Mouse (Mus musculus): ENCODE measurements at regions not wholly inside any gene's neighbourhood (a gene's known extent, or its start where the extent isn't known, plus 50 kb on each side); places are given as distances from the start of the nearest gene placed in this dataset.
A peak's percentile ranks its signal among the peaks of the same experiment; 100 is the strongest.

DNA sequence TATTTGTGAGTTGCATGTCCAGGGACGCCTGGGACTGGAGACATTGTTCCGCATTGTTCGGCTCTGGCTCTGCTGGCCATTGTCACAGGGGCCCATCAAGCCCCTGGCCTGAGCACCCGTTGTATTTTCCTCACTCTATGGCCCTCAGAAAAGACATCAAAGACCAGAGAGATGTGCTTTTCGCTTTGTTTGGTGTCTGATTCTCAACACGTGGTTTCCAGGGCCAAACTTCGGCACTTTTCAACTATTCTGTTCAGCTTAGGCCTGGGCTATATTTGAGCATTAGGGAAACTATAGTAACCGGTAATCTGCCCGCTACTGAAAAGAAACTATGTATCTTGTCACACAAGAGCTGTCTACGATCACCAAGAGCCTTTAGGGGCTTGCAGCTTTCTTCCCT, 257.1 kb upstream of the Irx3 start:
- Histone ChIP-seq H3K9me3 (replicated peaks; ENCODE audit: control insufficient read depth, low read length) (peaks cover 1% of the 10 kb centered on the region), H3K27me3 (ENCODE audit: control insufficient read depth, insufficient read depth, low read length) (no peaks in the 10 kb centered on the region; the same call in 1 of the 2 replicates), H3K27ac (ENCODE audit: low read length) (no peak overlapping the region), H3K36me3 (ENCODE audit: control insufficient read depth, insufficient read depth) (no peaks in the 10 kb centered on the region), H3K4me3 (ENCODE audit: low read length) (no peak overlapping the region), H3K9ac (ENCODE audit: low read length) (no peak overlapping the region), H3K4me2 (ENCODE audit: low read depth, low read length) (no peak overlapping the region), H3K4me1 (ENCODE audit: control insufficient read depth, insufficient read depth, low read length) (no peaks in the 10 kb centered on the region)
- 72% methylated on average over 10 of the region's 10 CpGs for WGBS
- ATAC-seq (replicated peaks; ENCODE audit: extremely low read depth, insufficient read depth, low FRiP score), result no peak

GRCm38 (mm10) chr8:92057857-92058256, 256.0 kb upstream of the Irx3 start:
- no peaks in the 10 kb centered on the region; the same call in 1 of the 2 replicates for H3K27me3 ChIP-seq (ENCODE audit: control insufficient read depth, insufficient read depth, low read length)
- WGBS, result 62% methylated on average over 8 of the region's 8 CpGs
- peaks cover 6% of the 10 kb centered on the region for H3K9me3 ChIP-seq (replicated peaks; ENCODE audit: control insufficient read depth, low read length)

DNA sequence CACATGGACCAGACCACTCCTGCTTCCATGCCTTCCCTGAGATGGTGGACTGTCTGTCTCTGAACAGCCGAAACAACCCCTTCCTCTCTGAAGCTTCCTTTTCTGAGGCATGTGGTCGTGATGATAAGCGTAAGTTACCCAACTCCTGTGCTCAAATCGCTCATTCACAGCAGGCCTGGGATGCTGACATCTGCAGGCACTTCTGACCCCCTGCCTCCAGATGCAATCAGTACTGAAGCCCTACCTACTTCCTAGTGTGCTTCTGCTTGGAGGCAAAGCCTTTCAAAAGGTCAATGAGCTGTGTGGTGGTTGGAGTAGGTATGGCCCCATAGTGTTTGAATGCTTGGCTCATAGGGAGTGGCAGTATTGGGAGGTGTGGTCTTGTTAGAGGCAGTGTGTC, 253.7 kb upstream of the Irx3 start:
- 72% methylated on average over 4 of the region's 4 CpGs for WGBS
- ATAC-seq (replicated peaks; ENCODE audit: extremely low read depth, insufficient read depth, low FRiP score), result no peak
- Histone ChIP-seq H3K4me1 (ENCODE audit: control insufficient read depth, insufficient read depth, low read length) (no peaks in the 10 kb centered on the region), H3K4me3 (ENCODE audit: low read length) (no peak overlapping the region), H3K4me2 (ENCODE audit: low read depth, low read length) (no peak overlapping the region), H3K9me3 (replicated peaks; ENCODE audit: control insufficient read depth, low read length) (peaks cover 6% of the 10 kb centered on the region), H3K27ac (ENCODE audit: low read length) (no peak overlapping the region), H3K27me3 (ENCODE audit: control insufficient read depth, insufficient read depth, low read length) (no peaks in the 10 kb centered on the region; the same call in 1 of the 2 replicates), H3K36me3 (ENCODE audit: control insufficient read depth, insufficient read depth) (no peaks in the 10 kb centered on the region), H3K9ac (ENCODE audit: low read length) (no peak overlapping the region)

More at GRCm38 (mm10) chr8:92057857-92058256, 256.0 kb upstream of the Irx3 start:
- ATAC-seq (replicated peaks; ENCODE audit: extremely low read depth, insufficient read depth, low FRiP score), result no peak
- Histone ChIP-seq H3K4me1 (ENCODE audit: control insufficient read depth, insufficient read depth, low read length) (no peaks in the 10 kb centered on the region), H3K9ac (ENCODE audit: low read length) (no peak overlapping the region), H3K27ac (ENCODE audit: low read length) (no peak overlapping the region), H3K4me2 (ENCODE audit: low read depth, low read length) (no peak overlapping the region), H3K4me3 (ENCODE audit: low read length) (no peak overlapping the region), H3K36me3 (ENCODE audit: control insufficient read depth, insufficient read depth) (no peaks in the 10 kb centered on the region)

DNA sequence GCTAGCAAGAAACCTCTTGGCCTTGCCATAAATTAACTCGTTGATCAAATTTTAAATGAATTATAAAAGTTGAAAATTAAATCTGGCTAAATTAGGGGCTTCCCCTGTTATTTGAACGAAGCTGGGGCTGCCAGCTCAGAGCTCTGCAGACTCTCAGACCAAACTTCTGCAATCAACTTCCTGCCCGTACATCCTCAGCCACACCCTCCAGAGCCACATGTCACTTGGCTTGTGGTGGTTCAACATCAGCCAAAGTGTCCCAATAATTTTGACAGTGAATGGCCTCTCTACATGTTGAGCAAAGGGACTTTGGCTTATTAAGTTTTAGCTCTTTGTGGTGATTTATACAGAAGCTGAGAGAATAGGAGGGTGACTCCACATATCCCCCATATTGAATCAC, 242.8 kb upstream of the Irx3 start:
- Histone ChIP-seq H3K4me1 (ENCODE audit: control insufficient read depth, insufficient read depth, low read length) (no peaks in the 10 kb centered on the region), H3K9ac (ENCODE audit: low read length) (no peak overlapping the region), H3K36me3 (ENCODE audit: control insufficient read depth, insufficient read depth) (no peaks in the 10 kb centered on the region), H3K4me3 (ENCODE audit: low read length) (no peak overlapping the region), H3K4me2 (ENCODE audit: low read depth, low read length) (no peak overlapping the region), H3K9me3 (replicated peaks; ENCODE audit: control insufficient read depth, low read length) (peaks cover 4% of the 10 kb centered on the region; the same call in 1 of the 2 replicates), H3K27ac (ENCODE audit: low read length) (no peak overlapping the region), H3K27me3 (ENCODE audit: control insufficient read depth, insufficient read depth, low read length) (0 out of 2 replicates have a peak, but pooled peaks cover 2% of the 10 kb centered on the region)
- WGBS, result 71% methylated on average over 3 of the region's 3 CpGs
- ATAC-seq (replicated peaks; ENCODE audit: extremely low read depth, insufficient read depth, low FRiP score), result no peak

GRCm38 (mm10) chr8:92042951-92043350, 241.1 kb upstream of the Irx3 start:
- Histone ChIP-seq H3K36me3 (ENCODE audit: control insufficient read depth, insufficient read depth) (no peaks in the 10 kb centered on the region), H3K4me2 (ENCODE audit: low read depth, low read length) (no peak overlapping the region), H3K27me3 (ENCODE audit: control insufficient read depth, insufficient read depth, low read length) (0 out of 2 replicates have a peak, but pooled peaks cover 2% of the 10 kb centered on the region), H3K9me3 (replicated peaks; ENCODE audit: control insufficient read depth, low read length) (peaks cover 4% of the 10 kb centered on the region; the same call in 1 of the 2 replicates), H3K4me1 (ENCODE audit: control insufficient read depth, insufficient read depth, low read length) (no peaks in the 10 kb centered on the region), H3K4me3 (ENCODE audit: low read length) (no peak overlapping the region), H3K9ac (ENCODE audit: low read length) (no peak overlapping the region), H3K27ac (ENCODE audit: low read length) (no peak overlapping the region)
- 32% methylated on average over 6 of the region's 6 CpGs for WGBS
- ATAC-seq (replicated peaks; ENCODE audit: extremely low read depth, insufficient read depth, low FRiP score), result no peak

GRCm38 (mm10) chr8:92029954-92030353, 228.1 kb upstream of the Irx3 start:
- no peak for ATAC-seq (replicated peaks; ENCODE audit: extremely low read depth, insufficient read depth, low FRiP score)
- Histone ChIP-seq H3K4me2 (ENCODE audit: low read depth, low read length) (no peak overlapping the region), H3K27me3 (ENCODE audit: control insufficient read depth, insufficient read depth, low read length) (no peaks in the 10 kb centered on the region; the same call in 1 of the 2 replicates), H3K9me3 (replicated peaks; ENCODE audit: control insufficient read depth, low read length) (no peaks in the 10 kb centered on the region), H3K4me1 (ENCODE audit: control insufficient read depth, insufficient read depth, low read length) (no peaks in the 10 kb centered on the region), H3K27ac (ENCODE audit: low read length) (no peak overlapping the region), H3K4me3 (ENCODE audit: low read length) (no peak overlapping the region), H3K9ac (ENCODE audit: low read length) (no peak overlapping the region), H3K36me3 (ENCODE audit: control insufficient read depth, insufficient read depth) (no peaks in the 10 kb centered on the region)
- WGBS, result 50% methylated on average over 9 of the region's 9 CpGs

DNA sequence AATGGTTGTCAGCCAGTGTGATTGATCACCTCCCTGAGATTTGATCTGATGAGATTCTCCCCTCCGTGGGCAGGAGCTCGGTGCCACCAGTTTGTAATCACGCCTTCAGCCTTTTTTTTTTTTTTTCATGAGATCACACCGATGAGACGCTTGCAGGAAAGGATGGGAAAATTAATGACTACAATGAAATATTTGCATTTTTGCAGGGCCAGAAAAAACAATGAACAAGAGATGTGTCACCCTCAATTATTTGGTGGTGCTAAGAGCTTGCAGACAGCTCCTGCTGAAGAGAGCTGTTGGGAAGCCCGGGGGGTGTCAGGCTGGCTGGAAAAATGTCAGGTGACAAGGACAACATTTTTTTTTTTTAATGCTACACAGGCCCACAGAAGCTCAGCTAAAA, 227.6 kb upstream of the Irx3 start:
- no peak overlapping the region for H3K27ac ChIP-seq (ENCODE audit: low read length)
- no peaks in the 10 kb centered on the region for H3K4me1 ChIP-seq (ENCODE audit: control insufficient read depth, insufficient read depth, low read length)
- no peak overlapping the region for H3K4me3 ChIP-seq (ENCODE audit: low read length)
- H3K9me3 ChIP-seq (replicated peaks; ENCODE audit: control insufficient read depth, low read length), result no peaks in the 10 kb centered on the region
- no peak for ATAC-seq (replicated peaks; ENCODE audit: extremely low read depth, insufficient read depth, low FRiP score)
- no peak overlapping the region for H3K4me2 ChIP-seq (ENCODE audit: low read depth, low read length)
- H3K27me3 ChIP-seq (ENCODE audit: control insufficient read depth, insufficient read depth, low read length), result no peaks in the 10 kb centered on the region; the same call in 1 of the 2 replicates
- H3K36me3 ChIP-seq (ENCODE audit: control insufficient read depth, insufficient read depth), result no peaks in the 10 kb centered on the region
- H3K9ac ChIP-seq (ENCODE audit: low read length), result no peak overlapping the region
- 43% methylated on average over 6 of the region's 6 CpGs for WGBS

- no peak overlapping the region for H3K9ac ChIP-seq (ENCODE audit: low read length)
- no peak for ATAC-seq (replicated peaks; ENCODE audit: extremely low read depth, insufficient read depth, low FRiP score)
- H3K36me3 ChIP-seq (ENCODE audit: control insufficient read depth, insufficient read depth), result no peaks in the 10 kb centered on the region
- no peak overlapping the region for H3K4me3 ChIP-seq (ENCODE audit: low read length)
- H3K4me1 ChIP-seq (ENCODE audit: control insufficient read depth, insufficient read depth, low read length), result peaks cover 8% of the 10 kb centered on the region
- H3K4me2 ChIP-seq (ENCODE audit: low read depth, low read length), result no peak overlapping the region
- no peaks in the 10 kb centered on the region for H3K9me3 ChIP-seq (replicated peaks; ENCODE audit: control insufficient read depth, low read length)
- H3K27me3 ChIP-seq (ENCODE audit: control insufficient read depth, insufficient read depth, low read length), result peaks cover 4% of the 10 kb centered on the region
- 25% methylated on average over 6 of the region's 6 CpGs for WGBS
- H3K27ac ChIP-seq (ENCODE audit: low read length), result no peak overlapping the region
Observed at GRCm38 (mm10) chr8:92028308-92028707, 226.4 kb upstream of the Irx3 start.

DNA sequence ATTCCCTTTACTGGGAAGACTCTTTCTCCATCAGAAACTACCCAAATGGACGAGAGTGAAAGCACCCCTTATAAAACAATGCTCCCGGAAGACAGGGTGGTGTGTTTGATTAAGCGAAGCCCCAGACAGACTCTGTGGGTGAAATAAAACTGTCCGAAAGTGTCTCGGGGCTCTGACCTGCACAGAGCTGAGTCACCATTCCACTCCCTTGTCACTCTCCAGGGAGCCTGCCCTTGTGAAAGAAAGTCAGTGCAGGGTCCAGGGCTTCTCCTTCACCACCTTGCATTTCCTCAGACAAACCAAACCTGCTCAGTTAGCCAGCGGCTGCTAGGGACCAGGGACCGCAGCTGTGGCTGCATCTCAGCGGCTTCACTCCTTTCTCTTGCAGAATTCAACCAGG, 222.3 kb upstream of the Irx3 start:
- Histone ChIP-seq H3K27me3 (ENCODE audit: control insufficient read depth, insufficient read depth, low read length) (peaks cover 8% of the 10 kb centered on the region), H3K4me2 (ENCODE audit: low read depth, low read length) (peak overlapping the region; percentile 53), H3K36me3 (ENCODE audit: control insufficient read depth, insufficient read depth) (no peaks in the 10 kb centered on the region), H3K4me3 (ENCODE audit: low read length) (peak overlapping the region; percentile 16), H3K9me3 (replicated peaks; ENCODE audit: control insufficient read depth, low read length) (no peaks in the 10 kb centered on the region), H3K4me1 (ENCODE audit: control insufficient read depth, insufficient read depth, low read length) (peaks cover 8% of the 10 kb centered on the region), H3K27ac (ENCODE audit: low read length) (no peak overlapping the region), H3K9ac (ENCODE audit: low read length) (peak overlapping the region; percentile 55)
- whole genome bisulfite sequencing, result 17% methylated on average over 8 of the region's 8 CpGs
- ATAC-seq (replicated peaks; ENCODE audit: extremely low read depth, insufficient read depth, low FRiP score), result no peak
